Mouse (Mus musculus): ENCODE results near the gene Slc1a2. TPM values are rescaled to one million over a fixed set of nuclear protein-coding genes. Genes with fewer than 3 reads are reported as not detected.
A peak's percentile ranks its signal among the peaks of the same experiment; 100 is the strongest.

Slc1a2 gene
- polyA plus RNA-seq, 1 experiment from 2014 or later, result 26.7 TPM

- H3K4me2 ChIP-seq (replicated peaks), result peak overlapping the region; percentile 73
- DNase-seq (ENCODE audit: low spot score), result no peak
- H3K4me3 ChIP-seq (replicated peaks; ENCODE audit: low read length), result peak overlapping the region; percentile 74
- H3K9ac ChIP-seq, result peak overlapping the region; percentile 82
- whole genome bisulfite sequencing, result under 1% methylated on average over 10 of the region's 10 CpGs
- peaks cover 56% of the 10 kb centered on the region for H3K4me1 ChIP-seq (replicated peaks; ENCODE audit: control insufficient read depth, insufficient read depth, low read length)
- no peaks in the 10 kb centered on the region for H3K9me3 ChIP-seq (ENCODE audit: control insufficient read depth, low read length)
- ATAC-seq (ENCODE audit: low FRiP score), result no peak
- peak overlapping the region; percentile 95 for H3K27ac ChIP-seq
- H3K36me3 ChIP-seq (replicated peaks; ENCODE audit: control insufficient read depth, insufficient read depth), result no peaks in the 10 kb centered on the region
- no peaks in the 10 kb centered on the region for H3K27me3 ChIP-seq (ENCODE audit: control insufficient read depth, insufficient read depth, low read length)
These were observed 1.0 kb downstream of the Slc1a2 start for GRCm38 (mm10) chr2:102659521-102659830.

GRCm38 (mm10) chr2:102661052-102661451, 2.6 kb downstream of the Slc1a2 start:
- Histone ChIP-seq H3K27me3 (ENCODE audit: control insufficient read depth, insufficient read depth, low read length) (no peaks in the 10 kb centered on the region), H3K9ac (peak overlapping the region; percentile 82), H3K9me3 (ENCODE audit: control insufficient read depth, low read length) (no peaks in the 10 kb centered on the region), H3K4me2 (replicated peaks) (peak overlapping the region; percentile 73), H3K27ac (peak overlapping the region; percentile 95), H3K4me1 (replicated peaks; ENCODE audit: control insufficient read depth, insufficient read depth, low read length) (peaks cover 54% of the 10 kb centered on the region), H3K4me3 (replicated peaks; ENCODE audit: low read length) (peak overlapping the region; percentile 74), H3K36me3 (replicated peaks; ENCODE audit: control insufficient read depth, insufficient read depth) (no peaks in the 10 kb centered on the region)
- ATAC-seq (ENCODE audit: low FRiP score) (no peak), DNase-seq (ENCODE audit: low spot score) (no peak)
- WGBS, result 35% methylated on average over 2 of the region's 2 CpGs

- H3K36me3 ChIP-seq (replicated peaks; ENCODE audit: control insufficient read depth, insufficient read depth), result no peaks in the 10 kb centered on the region
- H3K27me3 ChIP-seq (ENCODE audit: control insufficient read depth, insufficient read depth, low read length), result no peaks in the 10 kb centered on the region
- peak overlapping the region; percentile 74; the same call in 1 of the 2 replicates for H3K4me3 ChIP-seq (replicated peaks; ENCODE audit: low read length)
- ATAC-seq (ENCODE audit: low FRiP score), result peak; percentile 12; the same call in 1 of the 2 replicates
- DNase-seq (ENCODE audit: low spot score), result no peak
- H3K4me1 ChIP-seq (replicated peaks; ENCODE audit: control insufficient read depth, insufficient read depth, low read length), result peaks cover 43% of the 10 kb centered on the region
- peak overlapping the region; percentile 73 for H3K4me2 ChIP-seq (replicated peaks)
- H3K27ac ChIP-seq, result peak overlapping the region; percentile 95
- no peaks in the 10 kb centered on the region for H3K9me3 ChIP-seq (ENCODE audit: control insufficient read depth, low read length)
- peak overlapping the region; percentile 82 for H3K9ac ChIP-seq
- 29% methylated on average over 9 of the region's 9 CpGs for WGBS
These were observed 4.5 kb downstream of the Slc1a2 start for GRCm38 (mm10) chr2:102662911-102663310.

- WGBS, result 5% methylated on average over 6 of the region's 6 CpGs
- ATAC-seq (ENCODE audit: low FRiP score), result no peak
- H3K27me3 ChIP-seq (ENCODE audit: control insufficient read depth, insufficient read depth, low read length), result no peaks in the 10 kb centered on the region
- H3K9ac ChIP-seq, result peak overlapping the region; percentile 82
- H3K4me1 ChIP-seq (replicated peaks; ENCODE audit: control insufficient read depth, insufficient read depth, low read length), result peaks cover 43% of the 10 kb centered on the region
- peak overlapping the region; percentile 95 for H3K27ac ChIP-seq
- no peaks in the 10 kb centered on the region for H3K36me3 ChIP-seq (replicated peaks; ENCODE audit: control insufficient read depth, insufficient read depth)
- H3K4me2 ChIP-seq (replicated peaks), result peak overlapping the region; percentile 73
- H3K4me3 ChIP-seq (replicated peaks; ENCODE audit: low read length), result peak overlapping the region; percentile 17; the same call in 1 of the 2 replicates
- H3K9me3 ChIP-seq (ENCODE audit: control insufficient read depth, low read length), result no peaks in the 10 kb centered on the region
- DNase-seq (ENCODE audit: low spot score), result no peak
These were observed 4.9 kb downstream of the Slc1a2 start for GRCm38 (mm10) chr2:102663339-102663738.

- 25% methylated on average over 3 of the region's 3 CpGs for WGBS
- Histone ChIP-seq H3K9ac (peak overlapping the region; percentile 82; the same call in 1 of the 2 replicates), H3K27ac (peak overlapping the region; percentile 95), H3K4me1 (replicated peaks; ENCODE audit: control insufficient read depth, insufficient read depth, low read length) (peaks cover 43% of the 10 kb centered on the region), H3K36me3 (replicated peaks; ENCODE audit: control insufficient read depth, insufficient read depth) (no peaks in the 10 kb centered on the region), H3K9me3 (ENCODE audit: control insufficient read depth, low read length) (no peaks in the 10 kb centered on the region), H3K4me3 (replicated peaks; ENCODE audit: low read length) (peak overlapping the region; percentile 17; the same call in 1 of the 2 replicates), H3K27me3 (ENCODE audit: control insufficient read depth, insufficient read depth, low read length) (no peaks in the 10 kb centered on the region), H3K4me2 (replicated peaks) (peak overlapping the region; percentile 73)
- ATAC-seq (ENCODE audit: low FRiP score), result no peak
- DNase-seq (ENCODE audit: low spot score), result no peak
These were observed 5.4 kb downstream of the Slc1a2 start for GRCm38 (mm10) chr2:102663865-102664264.

- H3K4me1 ChIP-seq (replicated peaks; ENCODE audit: control insufficient read depth, insufficient read depth, low read length), result peaks cover 25% of the 10 kb centered on the region
- DNase-seq (ENCODE audit: low spot score) (no peak), ATAC-seq (ENCODE audit: low FRiP score) (no peak)
- no peak overlapping the region for H3K4me3 ChIP-seq (replicated peaks; ENCODE audit: low read length)
- no peaks in the 10 kb centered on the region for H3K36me3 ChIP-seq (replicated peaks; ENCODE audit: control insufficient read depth, insufficient read depth)
- H3K9me3 ChIP-seq (ENCODE audit: control insufficient read depth, low read length), result no peaks in the 10 kb centered on the region
- no peak overlapping the region for H3K27ac ChIP-seq
- WGBS, result 83% methylated on average over 6 of the region's 6 CpGs
- no peak overlapping the region for H3K9ac ChIP-seq
- no peaks in the 10 kb centered on the region for H3K27me3 ChIP-seq (ENCODE audit: control insufficient read depth, insufficient read depth, low read length)
- no peak overlapping the region for H3K4me2 ChIP-seq (replicated peaks)
These were observed 9.5 kb downstream of the Slc1a2 start for GRCm38 (mm10) chr2:102667981-102668380.

- 38% methylated on average over 6 of the region's 6 CpGs for WGBS
These were observed 11.1 kb downstream of the Slc1a2 start for GRCm38 (mm10) chr2:102669580-102669979.

GRCm38 (mm10) chr2:102674582-102674981, 16.1 kb downstream of the Slc1a2 start:
- ATAC-seq (ENCODE audit: low FRiP score), result no peak
- no peaks in the 10 kb centered on the region for H3K36me3 ChIP-seq (replicated peaks; ENCODE audit: control insufficient read depth, insufficient read depth)
- peaks cover 5% of the 10 kb centered on the region for H3K4me1 ChIP-seq (replicated peaks; ENCODE audit: control insufficient read depth, insufficient read depth, low read length)
- H3K9me3 ChIP-seq (ENCODE audit: control insufficient read depth, low read length), result no peaks in the 10 kb centered on the region
- H3K4me3 ChIP-seq (replicated peaks; ENCODE audit: low read length), result no peak overlapping the region
- no peak overlapping the region for H3K4me2 ChIP-seq (replicated peaks)
- H3K27ac ChIP-seq, result no peak overlapping the region
- no peaks in the 10 kb centered on the region for H3K27me3 ChIP-seq (ENCODE audit: control insufficient read depth, insufficient read depth, low read length)
- 35% methylated on average over 2 of the region's 2 CpGs for WGBS
- H3K9ac ChIP-seq, result no peak overlapping the region
- no peak for DNase-seq (ENCODE audit: low spot score)

More at GRCm38 (mm10) chr2:102669580-102669979, 11.1 kb downstream of the Slc1a2 start:
- Histone ChIP-seq H3K4me3 (replicated peaks; ENCODE audit: low read length) (no peak overlapping the region), H3K4me1 (replicated peaks; ENCODE audit: control insufficient read depth, insufficient read depth, low read length) (peaks cover 9% of the 10 kb centered on the region), H3K4me2 (replicated peaks) (no peak overlapping the region), H3K27ac (no peak overlapping the region), H3K9ac (no peak overlapping the region), H3K9me3 (ENCODE audit: control insufficient read depth, low read length) (no peaks in the 10 kb centered on the region), H3K27me3 (ENCODE audit: control insufficient read depth, insufficient read depth, low read length) (no peaks in the 10 kb centered on the region), H3K36me3 (replicated peaks; ENCODE audit: control insufficient read depth, insufficient read depth) (no peaks in the 10 kb centered on the region)
- DNase-seq (ENCODE audit: low spot score) (no peak), ATAC-seq (ENCODE audit: low FRiP score) (no peak)

- 71% methylated on average over 6 of the region's 6 CpGs for WGBS
- H3K9me3 ChIP-seq (ENCODE audit: control insufficient read depth, low read length), result no peaks in the 10 kb centered on the region
- no peak overlapping the region for H3K27ac ChIP-seq
- no peak for ATAC-seq (ENCODE audit: low FRiP score)
- no peak overlapping the region for H3K4me2 ChIP-seq (replicated peaks)
- no peak overlapping the region for H3K9ac ChIP-seq
- no peak for DNase-seq (ENCODE audit: low spot score)
- no peaks in the 10 kb centered on the region for H3K27me3 ChIP-seq (ENCODE audit: control insufficient read depth, insufficient read depth, low read length)
- H3K4me1 ChIP-seq (replicated peaks; ENCODE audit: control insufficient read depth, insufficient read depth, low read length), result no peaks in the 10 kb centered on the region; the same call in none of the 2 replicates
- H3K36me3 ChIP-seq (replicated peaks; ENCODE audit: control insufficient read depth, insufficient read depth), result no peaks in the 10 kb centered on the region
- no peak overlapping the region for H3K4me3 ChIP-seq (replicated peaks; ENCODE audit: low read length)
These were observed 16.8 kb downstream of the Slc1a2 start for GRCm38 (mm10) chr2:102675275-102675674.

Measured in hindbrain, embryonic 14.5 days (tissue).